Mouse (Mus musculus): ENCODE data around the gene Klhl26. TPM values are rescaled to one million over a fixed set of nuclear protein-coding genes. Genes with fewer than 3 reads are reported as not detected.

The Klhl26 gene
- polyA plus RNA-seq, 1 experiment from 2014 or later = 35.0 TPM

GRCm38 (mm10) chr8:70487993-70488796 lies 11.4 kb upstream of the Klhl26 start:
- ATAC-seq (ENCODE audit: low FRiP score) = no peak
- Histone ChIP-seq H3K36me3 (peaks cover 8% of the 10 kb centered on the region; the same call in 1 of the 2 replicates), H3K4me2 (peak overlapping the region; percentile 71), H3K9ac (replicated peaks) (peak overlapping the region; percentile 23; the same call in 1 of the 2 replicates), H3K4me3 (replicated peaks) (peak overlapping the region; percentile 27), H3K9me3 (replicated peaks) (no peaks in the 10 kb centered on the region), H3K27me3 (replicated peaks) (peaks cover 90% of the 10 kb centered on the region), H3K27ac (replicated peaks) (no peak overlapping the region), H3K4me1 (peaks cover 53% of the 10 kb centered on the region)
- WGBS = 4% methylated on average over 55 of the region's 55 CpGs

GRCm38 (mm10) chr8:70486941-70487520 lies 10.3 kb upstream of the Klhl26 start, which contains the start of gene Tmem59l:
Gene Tmem59l (minus strand): TSS chr8:70487358.
- ATAC-seq (ENCODE audit: low FRiP score) = peak; percentile 81
- 3% methylated on average over 33 of the region's 33 CpGs for WGBS
- H3K4me3 ChIP-seq (replicated peaks) = peak within 1 kb of the TSS; percentile 66
- peak within 1 kb of the TSS; percentile 77 for H3K9ac ChIP-seq (replicated peaks)
- H3K27me3 ChIP-seq (replicated peaks) = peaks cover 81% of the 10 kb centered on the region
- H3K4me1 ChIP-seq = peaks cover 41% of the 10 kb centered on the region
- H3K9me3 ChIP-seq (replicated peaks) = no peaks in the 10 kb centered on the region
- peak within 1 kb of the TSS; percentile 70 for H3K27ac ChIP-seq (replicated peaks)
- H3K36me3 ChIP-seq = peaks cover 8% of the 10 kb centered on the region; the same call in 1 of the 2 replicates
- H3K4me2 ChIP-seq = peak within 1 kb of the TSS; percentile 71

- 58% methylated on average over 7 of the region's 7 CpGs for WGBS
- Histone ChIP-seq H3K4me3 (replicated peaks) (peak overlapping the region; percentile 66), H3K4me2 (peak overlapping the region; percentile 71), H3K9ac (replicated peaks) (peak overlapping the region; percentile 77), H3K27me3 (replicated peaks) (peaks cover 73% of the 10 kb centered on the region), H3K9me3 (replicated peaks) (no peaks in the 10 kb centered on the region), H3K27ac (replicated peaks) (no peak overlapping the region), H3K4me1 (peaks cover 37% of the 10 kb centered on the region), H3K36me3 (peaks cover 8% of the 10 kb centered on the region; the same call in 1 of the 2 replicates)
- ATAC-seq (ENCODE audit: low FRiP score) = no peak; the same call in 1 of the 2 replicates
Measured at GRCm38 (mm10) chr8:70486191-70486681, 9.5 kb upstream of the Klhl26 start.

GRCm38 (mm10) chr8:70482943-70483342 lies 6.2 kb upstream of the Klhl26 start:
- Histone ChIP-seq H3K4me3 (replicated peaks) (no peak overlapping the region), H3K9ac (replicated peaks) (no peak overlapping the region), H3K27ac (replicated peaks) (no peak overlapping the region), H3K4me1 (peaks cover 19% of the 10 kb centered on the region), H3K9me3 (replicated peaks) (no peaks in the 10 kb centered on the region), H3K27me3 (replicated peaks) (peaks cover 47% of the 10 kb centered on the region), H3K4me2 (no peak overlapping the region), H3K36me3 (peaks cover 8% of the 10 kb centered on the region; the same call in 1 of the 2 replicates)
- 71% methylated on average over 2 of the region's 2 CpGs for WGBS
- ATAC-seq (ENCODE audit: low FRiP score) = no peak

- peaks cover 43% of the 10 kb centered on the region for H3K27me3 ChIP-seq (replicated peaks)
- no peak for ATAC-seq (ENCODE audit: low FRiP score)
- WGBS = 77% methylated on average over 3 of the region's 3 CpGs
Measured at GRCm38 (mm10) chr8:70481908-70482307, 5.1 kb upstream of the Klhl26 start.

GRCm38 (mm10) chr8:70477269-70477982 lies 658 bp upstream of the Klhl26 start:
- Histone ChIP-seq H3K9me3 (replicated peaks) (no peaks in the 10 kb centered on the region), H3K36me3 (0 out of 2 replicates have a peak, but pooled peaks cover 3% of the 10 kb centered on the region), H3K27me3 (replicated peaks) (peaks cover 7% of the 10 kb centered on the region), H3K4me1 (peaks cover 29% of the 10 kb centered on the region), H3K27ac (replicated peaks) (no peak overlapping the region), H3K4me3 (replicated peaks) (peak overlapping the region; percentile 65), H3K9ac (replicated peaks) (no peak overlapping the region), H3K4me2 (peak overlapping the region; percentile 81)
- peak; percentile 36 for ATAC-seq (ENCODE audit: low FRiP score)
- WGBS = 1% methylated on average over 21 of the region's 21 CpGs

More at GRCm38 (mm10) chr8:70481908-70482307, 5.1 kb upstream of the Klhl26 start:
- Histone ChIP-seq H3K27ac (replicated peaks) (no peak overlapping the region), H3K9ac (replicated peaks) (no peak overlapping the region), H3K36me3 (peaks cover 8% of the 10 kb centered on the region; the same call in 1 of the 2 replicates), H3K9me3 (replicated peaks) (no peaks in the 10 kb centered on the region), H3K4me2 (no peak overlapping the region), H3K4me3 (replicated peaks) (no peak overlapping the region), H3K4me1 (peaks cover 23% of the 10 kb centered on the region)

GRCm38 (mm10) chr8:70471856-70472255 lies 4.9 kb downstream of the Klhl26 start:
- H3K4me2 ChIP-seq = no peak overlapping the region
- H3K4me3 ChIP-seq (replicated peaks) = no peak overlapping the region
- no peak overlapping the region for H3K9ac ChIP-seq (replicated peaks)
- no peaks in the 10 kb centered on the region for H3K27me3 ChIP-seq (replicated peaks)
- H3K36me3 ChIP-seq = 0 out of 2 replicates have a peak, but pooled peaks cover 3% of the 10 kb centered on the region
- H3K27ac ChIP-seq (replicated peaks) = no peak overlapping the region
- 97% methylated on average over 7 of the region's 7 CpGs for WGBS
- no peak for ATAC-seq (ENCODE audit: low FRiP score)
- H3K4me1 ChIP-seq = peaks cover 49% of the 10 kb centered on the region
- no peaks in the 10 kb centered on the region for H3K9me3 ChIP-seq (replicated peaks)

- Histone ChIP-seq H3K4me3 (replicated peaks) (no peak overlapping the region), H3K36me3 (no peaks in the 10 kb centered on the region), H3K27ac (replicated peaks) (0 out of 2 replicates have a peak overlapping the region, but pooled peaks have one; percentile 37), H3K4me2 (no peak overlapping the region), H3K4me1 (peaks cover 39% of the 10 kb centered on the region), H3K9ac (replicated peaks) (no peak overlapping the region), H3K9me3 (replicated peaks) (no peaks in the 10 kb centered on the region), H3K27me3 (replicated peaks) (no peaks in the 10 kb centered on the region)
- no peak; the same call in 1 of the 2 replicates for ATAC-seq (ENCODE audit: low FRiP score)
- 58% methylated on average over 2 of the region's 2 CpGs for WGBS
Measured at GRCm38 (mm10) chr8:70469938-70470337, 6.8 kb downstream of the Klhl26 start.

GRCm38 (mm10) chr8:70469295-70469916 lies 7.4 kb downstream of the Klhl26 start:
- 0 out of 2 replicates have a peak, but pooled peaks have one; percentile 45 for ATAC-seq (ENCODE audit: low FRiP score)
- Histone ChIP-seq H3K4me2 (no peak overlapping the region), H3K4me3 (replicated peaks) (no peak overlapping the region), H3K9ac (replicated peaks) (no peak overlapping the region), H3K9me3 (replicated peaks) (no peaks in the 10 kb centered on the region), H3K27me3 (replicated peaks) (no peaks in the 10 kb centered on the region), H3K4me1 (peaks cover 37% of the 10 kb centered on the region), H3K27ac (replicated peaks) (peak overlapping the region; percentile 37; the same call in 1 of the 2 replicates), H3K36me3 (no peaks in the 10 kb centered on the region)
- 35% methylated on average over 10 of the region's 10 CpGs for WGBS

GRCm38 (mm10) chr8:70468733-70469132 lies 8.0 kb downstream of the Klhl26 start:
- Histone ChIP-seq H3K9ac (replicated peaks) (no peak overlapping the region), H3K9me3 (replicated peaks) (no peaks in the 10 kb centered on the region), H3K4me2 (no peak overlapping the region), H3K4me3 (replicated peaks) (no peak overlapping the region), H3K27ac (replicated peaks) (peak overlapping the region; percentile 37; the same call in 1 of the 2 replicates), H3K36me3 (no peaks in the 10 kb centered on the region), H3K4me1 (peaks cover 43% of the 10 kb centered on the region), H3K27me3 (replicated peaks) (no peaks in the 10 kb centered on the region)
- 94% methylated on average over 4 of the region's 4 CpGs for WGBS
- no peak for ATAC-seq (ENCODE audit: low FRiP score)

GRCm38 (mm10) chr8:70467907-70468306 lies 8.9 kb downstream of the Klhl26 start:
- H3K4me1 ChIP-seq = peaks cover 48% of the 10 kb centered on the region
- no peak overlapping the region for H3K4me2 ChIP-seq
- H3K9ac ChIP-seq (replicated peaks) = no peak overlapping the region
- H3K27me3 ChIP-seq (replicated peaks) = no peaks in the 10 kb centered on the region
- H3K9me3 ChIP-seq (replicated peaks) = no peaks in the 10 kb centered on the region
- H3K27ac ChIP-seq (replicated peaks) = no peak overlapping the region
- no peaks in the 10 kb centered on the region for H3K36me3 ChIP-seq
- ATAC-seq (ENCODE audit: low FRiP score) = no peak
- 70% methylated on average over 1 of the region's 1 CpGs for WGBS
- H3K4me3 ChIP-seq (replicated peaks) = no peak overlapping the region

Data from neural tube, embryonic 15.5 days (tissue).